Mouse (Mus musculus): ENCODE data around the gene Trim71. TPM values are rescaled to one million over a fixed set of nuclear protein-coding genes. Genes with fewer than 3 reads are reported as not detected.
A peak's percentile ranks its signal among the peaks of the same experiment; 100 is the strongest.

Trim71 gene
- polyA plus RNA-seq, 1 experiment from 2014 or later: 0.05 TPM

DNA sequence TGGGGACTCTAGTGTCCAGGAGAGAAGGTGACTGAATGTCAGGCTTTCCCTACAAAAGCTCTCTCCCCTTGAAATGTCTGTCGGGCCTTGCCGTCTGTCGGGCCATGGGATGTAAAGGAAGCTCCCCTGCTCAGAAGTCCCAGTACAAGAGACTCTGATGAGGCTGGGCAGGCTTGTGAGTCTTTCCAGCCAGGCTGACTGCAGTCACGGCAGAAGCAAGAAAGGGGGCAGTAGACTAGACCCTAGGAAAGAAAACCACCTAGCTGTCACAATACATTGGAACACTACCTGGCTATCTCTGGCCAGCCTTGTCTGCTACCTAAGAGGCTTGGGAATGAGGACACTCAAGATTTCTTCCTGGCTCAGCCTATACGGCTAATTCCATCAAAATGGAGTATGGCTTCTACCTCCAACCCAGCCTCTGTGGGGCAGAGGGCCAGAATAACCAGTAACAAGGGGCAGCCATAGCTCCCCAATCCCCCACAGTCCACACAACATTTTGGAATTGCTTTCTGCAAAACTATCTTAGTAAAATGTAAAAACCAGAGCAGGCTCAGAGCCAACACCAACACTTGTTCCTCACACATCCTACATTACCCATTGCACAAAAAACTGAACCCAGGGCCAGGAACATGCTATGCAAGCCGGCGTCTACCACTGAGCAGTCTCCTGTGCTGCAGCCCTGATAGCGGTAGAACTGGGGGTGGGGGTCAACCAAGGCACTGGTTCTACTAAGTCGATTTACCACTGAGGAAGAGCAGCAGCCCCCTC is 29.2 kb downstream of the Trim71 start:
- TF ChIP-seq CTCF (IDR thresholded peaks at IDR 0.05; ENCODE audit: low read depth): no peak
- TF ChIP-seq EP300 (IDR thresholded peaks at IDR 0.05; ENCODE audit: low read depth): no peak
- no peak for ATAC-seq
- WGBS (ENCODE audit: insufficient replicate concordance): 83% methylated on average over 9 of the region's 9 CpGs
- Histone ChIP-seq H3K27me3 (ENCODE audit: insufficient read depth, low read length) (no peaks in the 10 kb centered on the region), H3K4me3 (ENCODE audit: low read depth, low read length) (no peak overlapping the region), H3K4me2 (ENCODE audit: low read depth, low read length) (no peak overlapping the region), H3K9me3 (ENCODE audit: low read length) (no peaks in the 10 kb centered on the region), H3K27ac (ENCODE audit: low read depth) (no peak overlapping the region), H3K4me1 (ENCODE audit: insufficient read depth) (peaks cover 3% of the 10 kb centered on the region), H3K36me3 (replicated peaks; ENCODE audit: insufficient read depth, low read length) (no peaks in the 10 kb centered on the region), H3K9ac (replicated peaks) (no peak overlapping the region)
- no peak for DNase-seq

- ATAC-seq: no peak
Measured at GRCm38 (mm10) chr9:114533848-114534247, 30.3 kb downstream of the Trim71 start.

GRCm38 (mm10) chr9:114531276-114531675 is 32.9 kb downstream of the Trim71 start:
- no peak for DNase-seq
- WGBS (ENCODE audit: insufficient replicate concordance): 57% methylated on average over 11 of the region's 11 CpGs
- TF ChIP-seq CTCF (IDR thresholded peaks at IDR 0.05; ENCODE audit: low read depth): no peak
- TF ChIP-seq EP300 (IDR thresholded peaks at IDR 0.05; ENCODE audit: low read depth): no peak
- Histone ChIP-seq H3K27me3 (ENCODE audit: insufficient read depth, low read length) (no peaks in the 10 kb centered on the region), H3K9ac (replicated peaks) (no peak overlapping the region), H3K4me3 (ENCODE audit: low read depth, low read length) (no peak overlapping the region), H3K4me2 (ENCODE audit: low read depth, low read length) (no peak overlapping the region), H3K36me3 (replicated peaks; ENCODE audit: insufficient read depth, low read length) (no peaks in the 10 kb centered on the region), H3K9me3 (ENCODE audit: low read length) (no peaks in the 10 kb centered on the region), H3K4me1 (ENCODE audit: insufficient read depth) (peaks cover 10% of the 10 kb centered on the region), H3K27ac (ENCODE audit: low read depth) (no peak overlapping the region)
- no peak for ATAC-seq

More at GRCm38 (mm10) chr9:114533848-114534247, 30.3 kb downstream of the Trim71 start:
- no peak overlapping the region for H3K4me2 ChIP-seq (ENCODE audit: low read depth, low read length)
- H3K4me1 ChIP-seq (ENCODE audit: insufficient read depth): peaks cover 3% of the 10 kb centered on the region
- TF ChIP-seq CTCF (IDR thresholded peaks at IDR 0.05; ENCODE audit: low read depth) (no peak), EP300 (IDR thresholded peaks at IDR 0.05; ENCODE audit: low read depth) (no peak)
- H3K27me3 ChIP-seq (ENCODE audit: insufficient read depth, low read length): no peaks in the 10 kb centered on the region
- no peak overlapping the region for H3K27ac ChIP-seq (ENCODE audit: low read depth)
- WGBS (ENCODE audit: insufficient replicate concordance): 55% methylated on average over 4 of the region's 4 CpGs
- DNase-seq: no peak
- no peak overlapping the region for H3K4me3 ChIP-seq (ENCODE audit: low read depth, low read length)
- no peak overlapping the region for H3K9ac ChIP-seq (replicated peaks)
- no peaks in the 10 kb centered on the region for H3K9me3 ChIP-seq (ENCODE audit: low read length)
- H3K36me3 ChIP-seq (replicated peaks; ENCODE audit: insufficient read depth, low read length): no peaks in the 10 kb centered on the region

DNA sequence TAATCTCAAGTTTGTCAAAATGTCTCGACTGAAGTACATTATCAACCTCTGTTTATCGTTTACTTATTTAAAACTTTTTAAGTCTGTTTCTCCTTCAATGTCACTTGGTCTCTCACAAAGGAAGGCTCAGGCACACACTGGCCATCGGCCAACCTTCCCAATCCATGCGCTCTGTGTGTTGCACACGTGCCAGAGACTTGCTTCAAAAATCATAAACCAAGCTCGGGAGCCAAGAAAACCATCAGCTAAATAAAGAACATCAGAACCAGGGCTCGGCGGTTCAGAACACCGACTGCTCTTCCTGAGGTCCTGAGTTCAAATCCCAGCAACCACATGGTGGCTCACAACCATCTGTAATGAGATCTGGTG is 35.5 kb downstream of the Trim71 start:
- no peak overlapping the region for H3K9ac ChIP-seq (replicated peaks)
- TF ChIP-seq EP300 (IDR thresholded peaks at IDR 0.05; ENCODE audit: low read depth): no peak
- ATAC-seq (no peak), DNase-seq (no peak)
- H3K27ac ChIP-seq (ENCODE audit: low read depth): no peak overlapping the region; the same call in 1 of the 2 replicates
- 52% methylated on average over 9 of the region's 9 CpGs for WGBS (ENCODE audit: insufficient replicate concordance)
- H3K4me3 ChIP-seq (ENCODE audit: low read depth, low read length): no peak overlapping the region
- no peak overlapping the region for H3K4me2 ChIP-seq (ENCODE audit: low read depth, low read length)
- no peaks in the 10 kb centered on the region for H3K27me3 ChIP-seq (ENCODE audit: insufficient read depth, low read length)
- no peaks in the 10 kb centered on the region for H3K36me3 ChIP-seq (replicated peaks; ENCODE audit: insufficient read depth, low read length)
- H3K4me1 ChIP-seq (ENCODE audit: insufficient read depth): peaks cover 13% of the 10 kb centered on the region
- no peaks in the 10 kb centered on the region for H3K9me3 ChIP-seq (ENCODE audit: low read length)

DNA sequence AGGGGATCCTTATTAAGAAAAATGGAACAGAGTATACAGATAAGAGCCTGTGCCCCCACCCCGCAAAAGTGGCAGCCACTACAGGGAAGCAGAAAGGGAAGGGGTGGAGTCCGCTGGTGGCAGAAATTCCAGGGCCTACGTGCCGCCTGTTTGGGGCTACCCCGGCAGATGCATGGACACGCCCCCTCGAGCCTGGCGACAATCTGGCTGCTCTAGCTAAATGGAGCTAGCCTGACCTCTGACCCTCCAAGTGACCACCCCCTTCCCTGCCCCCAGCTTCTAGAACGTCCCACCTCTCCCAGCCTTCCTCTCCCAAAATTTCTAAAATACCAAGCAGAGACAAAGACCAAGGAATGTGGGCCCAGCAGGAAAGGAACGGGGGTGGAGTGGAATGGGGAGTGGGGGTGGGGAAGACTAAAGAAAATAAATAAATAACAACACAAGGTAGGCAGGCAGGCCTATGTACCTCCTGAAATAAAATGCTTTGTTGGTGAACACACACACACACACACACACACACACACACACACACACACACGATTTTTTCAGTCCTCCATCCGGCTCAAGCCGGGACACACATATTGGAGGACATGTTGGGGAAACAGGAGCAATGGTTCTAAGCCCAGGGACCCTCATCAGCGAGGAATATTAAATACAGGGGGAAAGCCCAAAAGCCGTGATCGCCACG is 36.0 kb downstream of the Trim71 start:
- TF ChIP-seq EP300 (IDR thresholded peaks at IDR 0.05; ENCODE audit: low read depth) (no peak), CTCF (IDR thresholded peaks at IDR 0.05; ENCODE audit: low read depth) (no peak)
- WGBS (ENCODE audit: insufficient replicate concordance): 31% methylated on average over 17 of the region's 17 CpGs
- Histone ChIP-seq H3K4me2 (ENCODE audit: low read depth, low read length) (peak overlapping the region; percentile 60), H3K4me3 (ENCODE audit: low read depth, low read length) (no peak overlapping the region), H3K27me3 (ENCODE audit: insufficient read depth, low read length) (no peaks in the 10 kb centered on the region), H3K36me3 (replicated peaks; ENCODE audit: insufficient read depth, low read length) (no peaks in the 10 kb centered on the region), H3K9me3 (ENCODE audit: low read length) (no peaks in the 10 kb centered on the region), H3K27ac (ENCODE audit: low read depth) (no peak overlapping the region; the same call in 1 of the 2 replicates), H3K9ac (replicated peaks) (no peak overlapping the region), H3K4me1 (ENCODE audit: insufficient read depth) (peaks cover 12% of the 10 kb centered on the region)
- DNase-seq (peak; percentile 55), ATAC-seq (peak; percentile 66)

DNA sequence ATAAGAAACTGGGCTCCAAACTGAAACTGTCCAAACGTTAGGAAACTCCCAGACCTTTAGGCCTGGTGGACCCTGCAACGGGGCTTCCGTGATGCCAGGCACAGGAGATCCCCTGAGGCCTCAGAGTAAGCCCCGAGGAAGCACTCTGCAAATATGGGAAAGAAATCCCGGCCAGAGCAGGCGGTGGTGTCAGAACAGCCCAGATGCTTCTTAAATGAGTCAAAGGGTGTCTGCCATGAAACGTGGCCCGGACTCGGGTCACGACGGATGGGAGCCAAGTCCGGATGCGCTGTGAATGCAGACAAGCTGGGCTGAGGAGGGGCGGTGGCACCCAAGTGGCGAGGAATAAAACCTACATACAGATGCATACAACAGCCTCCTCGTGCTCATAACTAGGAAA is 37.1 kb downstream of the Trim71 start:
- 0 out of 2 replicates have a peak overlapping the region, but pooled peaks have one; percentile 31 for H3K9ac ChIP-seq (replicated peaks)
- ATAC-seq: peak; percentile 47
- H3K9me3 ChIP-seq (ENCODE audit: low read length): no peaks in the 10 kb centered on the region
- H3K4me2 ChIP-seq (ENCODE audit: low read depth, low read length): peak overlapping the region; percentile 60
- peak; percentile 63 for DNase-seq
- peak overlapping the region; percentile 9 for H3K4me3 ChIP-seq (ENCODE audit: low read depth, low read length)
- peak overlapping the region; percentile 49; the same call in 1 of the 2 replicates for H3K27ac ChIP-seq (ENCODE audit: low read depth)
- WGBS (ENCODE audit: insufficient replicate concordance): 2% methylated on average over 16 of the region's 16 CpGs
- TF ChIP-seq EP300 (IDR thresholded peaks at IDR 0.05; ENCODE audit: low read depth) (no peak), CTCF (IDR thresholded peaks at IDR 0.05; ENCODE audit: low read depth) (no peak)
- no peaks in the 10 kb centered on the region for H3K36me3 ChIP-seq (replicated peaks; ENCODE audit: insufficient read depth, low read length)
- peaks cover 12% of the 10 kb centered on the region for H3K4me1 ChIP-seq (ENCODE audit: insufficient read depth)
- no peaks in the 10 kb centered on the region for H3K27me3 ChIP-seq (ENCODE audit: insufficient read depth, low read length)

Data from liver, postnatal 0 days (tissue).